Mouse (Mus musculus) myocyte (in vitro differentiated cells): ENCODE results near the gene Trpm5. TPM values are rescaled to one million over a fixed set of nuclear protein-coding genes. Genes with fewer than 3 reads are reported as not detected.

Source experiments
- H3K27me3 ChIP-seq: one replicate; pipeline ENCODE4 v1.6.1; 2011; ENCODE audit not compliant: control insufficient read depth, insufficient read depth, insufficient read length
- H3K36me3 ChIP-seq: one replicate; pipeline ENCODE4 v1.6.1; 2011; ENCODE audit not compliant: control insufficient read depth, insufficient read depth
- H3K4me2 ChIP-seq: one replicate; pipeline ENCODE4 v1.6.1; 2011; ENCODE audit warnings: low read depth, control low read depth
- H3K4me3 ChIP-seq: one replicate; pipeline ENCODE4 v1.5.1; 2011; ENCODE audit warnings: mild to moderate bottlenecking, control low read depth, moderate library complexity
- H3K79me2 ChIP-seq: one replicate; pipeline ENCODE4 v1.6.1; 2011; ENCODE audit not compliant: control insufficient read depth, insufficient read depth
- H3ac ChIP-seq: one replicate; pipeline ENCODE4 v1.6.1; 2011; ENCODE audit not compliant: control insufficient read depth, insufficient read length
- CEBPB ChIP-seq: IDR thresholded peaks from 2 replicates; pipeline ENCODE4 v1.6.1; 2011; ENCODE audit warnings: mild to moderate bottlenecking, moderate library complexity; ENCODE audit not compliant: poor library complexity, insufficient read depth, severe bottlenecking
- E2F4 ChIP-seq: IDR thresholded peaks from one replicate; pipeline ENCODE4 v1.6.1; 2011; ENCODE audit warnings: mild to moderate bottlenecking, control low read depth, moderate library complexity; ENCODE audit not compliant: insufficient read depth
- MAX ChIP-seq: IDR thresholded peaks from one replicate; pipeline ENCODE4 v1.6.1; 2011; ENCODE audit warnings: low read depth, mild to moderate bottlenecking, control low read depth
- MYOD1 ChIP-seq, 3 experiments: IDR thresholded peaks; one replicate each; pipeline ENCODE4 v1.6.1; 2011; ENCODE audit warnings: control low read depth in 2 of 3, low read depth in 2 of 3, mild to moderate bottlenecking in 2 of 3, moderate library complexity in 1 of 3; ENCODE audit not compliant: insufficient read length in 2 of 3, control insufficient read depth in 1 of 3
- MYOG ChIP-seq, 3 experiments: IDR thresholded peaks; one replicate each; pipeline ENCODE4 v1.6.1; 2011; ENCODE audit warnings: control low read depth in 2 of 3, low read depth in 2 of 3, mild to moderate bottlenecking in 2 of 3; ENCODE audit not compliant: insufficient read length in 2 of 3, control insufficient read depth in 1 of 3, insufficient read depth in 1 of 3
- POLR2A ChIP-seq: IDR thresholded peaks from one replicate; pipeline ENCODE4 v1.6.1; 2011; ENCODE audit warnings: low read depth, mild to moderate bottlenecking, control low read depth, moderate library complexity; ENCODE audit not compliant: insufficient read length
- POLR2AphosphoS2 ChIP-seq: IDR thresholded peaks from one replicate; pipeline ENCODE4 v1.6.1; 2011; ENCODE audit warnings: low read depth, control low read depth; ENCODE audit not compliant: insufficient read length
- REST ChIP-seq: IDR thresholded peaks from one replicate; pipeline ENCODE4 v1.6.1; 2011; ENCODE audit warnings: mild to moderate bottlenecking, control low read depth, moderate library complexity; ENCODE audit not compliant: insufficient read depth, insufficient read length
- SRF ChIP-seq: IDR thresholded peaks from one replicate; pipeline ENCODE4 v1.6.1; 2011; ENCODE audit warnings: low read depth; ENCODE audit not compliant: control insufficient read depth, insufficient read length
- TCF12 ChIP-seq: IDR thresholded peaks from one replicate; pipeline ENCODE4 v1.6.1; 2011; ENCODE audit warnings: mild to moderate bottlenecking, control low read depth; ENCODE audit not compliant: poor library complexity, insufficient read depth, severe bottlenecking
- TCF3 ChIP-seq: IDR thresholded peaks from one replicate; pipeline ENCODE4 v1.6.1; 2011; ENCODE audit warnings: low read depth, control low read depth; ENCODE audit not compliant: insufficient read length
- USF1 ChIP-seq: IDR thresholded peaks from one replicate; pipeline ENCODE4 v1.6.1; 2011; ENCODE audit warnings: low read depth, mild to moderate bottlenecking, control low read depth, moderate library complexity
- polyA plus RNA-seq: library from polyadenylated mRNA; unstranded; fragments of >200 nt; fragmentation: generic; extraction: Trizol; gene quantifications from one replicate; pipeline ENCODE4 v1.2.1, GENCODE M21; 2012; ENCODE audit warnings: missing spikeins

Gene Trpm5
- polyA plus RNA-seq, 1 experiment = 6.9 TPM

DNA sequence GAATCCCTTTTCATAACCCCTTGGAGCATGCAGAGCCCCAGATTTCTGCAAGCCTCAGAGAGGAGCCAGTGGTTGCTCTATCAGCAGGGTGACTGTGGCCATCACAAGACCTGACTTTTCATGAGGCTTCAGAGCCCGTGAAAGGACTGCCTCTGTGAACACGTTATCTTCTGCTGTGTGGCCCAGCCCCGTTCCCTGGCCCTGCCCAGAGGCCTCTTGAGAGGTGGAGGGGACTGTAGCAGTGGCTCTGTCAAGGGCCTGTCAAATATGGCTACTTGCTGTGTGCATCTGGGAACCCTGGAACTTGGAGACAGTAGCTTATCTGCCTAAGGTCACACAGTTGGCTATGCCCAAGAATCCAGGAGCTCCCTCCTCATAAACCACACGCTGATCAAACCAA is 17.3 kb upstream of the Trpm5 start:
- Histone ChIP-seq H3K79me2 (no peaks in the 10 kb centered on the region), H3K36me3 (no peaks in the 10 kb centered on the region), H3K4me2 (no peak overlapping the region), H3K27me3 (peaks cover 36% of the 10 kb centered on the region), H3ac (no peak overlapping the region), H3K4me3 (no peak overlapping the region)
- TF ChIP-seq E2F4 (no peak), CEBPB (no peak), REST (no peak), TCF3 (no peak), TCF12 (no peak), MAX (no peak), POLR2A (no peak), POLR2AphosphoS2 (no peak), MYOG (IDR thresholded peaks at IDR 0.05; ENCODE audit: control insufficient read depth in 1 of 3, insufficient read depth in 1 of 3, insufficient read length in 2 of 3, low read depth in 2 of 3) (no peak), SRF (no peak), MYOD1 (IDR thresholded peaks at IDR 0.05; ENCODE audit: control insufficient read depth in 1 of 3, insufficient read length in 2 of 3, low read depth in 2 of 3) (no peak), USF1 (no peak)

DNA sequence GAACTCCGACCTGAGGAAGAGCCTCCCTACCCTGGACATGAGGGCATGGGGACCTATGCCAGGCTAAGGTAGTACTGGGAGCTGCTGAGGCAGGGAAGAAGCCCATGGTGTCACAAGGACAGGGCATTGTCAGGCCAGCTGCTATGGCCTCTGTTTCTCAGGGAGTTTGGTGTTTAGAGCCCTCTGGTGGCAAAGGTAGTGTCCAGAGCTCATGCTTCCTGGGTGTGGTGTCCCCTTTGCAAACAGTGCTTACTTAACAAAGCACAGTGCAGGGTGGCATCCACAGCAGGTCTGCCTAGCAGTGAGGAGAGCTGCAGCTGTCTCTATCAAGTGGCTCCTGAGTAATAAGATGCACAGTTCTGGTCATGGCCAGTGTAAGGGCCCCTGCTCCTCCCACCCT is 16.4 kb upstream of the Trpm5 start:
- no peaks in the 10 kb centered on the region for H3K79me2 ChIP-seq
- H3K36me3 ChIP-seq = no peaks in the 10 kb centered on the region
- TF ChIP-seq MYOD1 (IDR thresholded peaks at IDR 0.05; ENCODE audit: control insufficient read depth in 1 of 3, insufficient read length in 2 of 3, low read depth in 2 of 3) (peak in 1 of 3 experiments; percentile 18), REST (no peak), MYOG (IDR thresholded peaks at IDR 0.05; ENCODE audit: control insufficient read depth in 1 of 3, insufficient read depth in 1 of 3, insufficient read length in 2 of 3, low read depth in 2 of 3) (no peak), MAX (no peak)
- H3K4me3 ChIP-seq = no peak overlapping the region
- H3K27me3 ChIP-seq = peaks cover 42% of the 10 kb centered on the region
- no peak overlapping the region for H3K4me2 ChIP-seq
- no peak overlapping the region for H3ac ChIP-seq

DNA sequence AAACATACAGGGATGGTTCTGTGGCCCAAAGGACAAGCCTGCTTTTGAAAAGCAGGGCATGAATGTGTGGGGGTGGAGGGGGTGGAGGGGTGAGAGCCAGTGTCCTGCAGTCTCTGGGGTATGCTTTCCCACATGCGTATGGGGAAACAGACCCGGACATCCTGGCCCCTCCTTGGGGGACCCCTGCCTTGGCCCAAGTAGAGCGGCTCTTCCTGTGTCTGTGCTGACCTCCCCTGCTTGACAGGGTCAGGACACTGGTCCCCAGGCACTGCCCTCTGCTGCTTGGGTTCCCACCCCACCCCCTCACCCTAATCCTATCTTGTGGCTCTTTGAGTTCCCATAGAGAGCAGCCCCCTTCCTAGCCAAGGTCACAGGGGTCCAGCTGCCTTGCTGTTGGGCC is 15.3 kb upstream of the Trpm5 start:
- Histone ChIP-seq H3K79me2 (no peaks in the 10 kb centered on the region), H3ac (no peak overlapping the region), H3K4me2 (no peak overlapping the region), H3K4me3 (no peak overlapping the region), H3K27me3 (peaks cover 53% of the 10 kb centered on the region), H3K36me3 (no peaks in the 10 kb centered on the region)
- no peak for TF ChIP-seq MYOD1 (IDR thresholded peaks at IDR 0.05; ENCODE audit: control insufficient read depth in 1 of 3, insufficient read length in 2 of 3, low read depth in 2 of 3)
- no peak for TF ChIP-seq POLR2AphosphoS2
- TF ChIP-seq MAX = no peak
- TF ChIP-seq POLR2A = no peak
- TF ChIP-seq TCF3 = no peak

- no peaks in the 10 kb centered on the region for H3K36me3 ChIP-seq
- H3K27me3 ChIP-seq = peaks cover 56% of the 10 kb centered on the region
- H3K79me2 ChIP-seq = no peaks in the 10 kb centered on the region
- H3K4me3 ChIP-seq = no peak overlapping the region
- H3ac ChIP-seq = no peak overlapping the region
- H3K4me2 ChIP-seq = no peak overlapping the region
- no peak for TF ChIP-seq POLR2AphosphoS2
- TF ChIP-seq REST = no peak
- no peak for TF ChIP-seq MYOD1 (IDR thresholded peaks at IDR 0.05; ENCODE audit: control insufficient read depth in 1 of 3, insufficient read length in 2 of 3, low read depth in 2 of 3)
- no peak for TF ChIP-seq USF1
- TF ChIP-seq MAX = no peak
- no peak for TF ChIP-seq SRF
- TF ChIP-seq MYOG (IDR thresholded peaks at IDR 0.05; ENCODE audit: control insufficient read depth in 1 of 3, insufficient read depth in 1 of 3, insufficient read length in 2 of 3, low read depth in 2 of 3) = no peak
- TF ChIP-seq TCF3 = no peak
- TF ChIP-seq POLR2A = no peak
- TF ChIP-seq CEBPB = no peak
- TF ChIP-seq E2F4 = no peak
- TF ChIP-seq TCF12 = no peak
Measured at GRCm38 (mm10) chr7:143108996-143109660, 14.7 kb upstream of the Trpm5 start.

DNA sequence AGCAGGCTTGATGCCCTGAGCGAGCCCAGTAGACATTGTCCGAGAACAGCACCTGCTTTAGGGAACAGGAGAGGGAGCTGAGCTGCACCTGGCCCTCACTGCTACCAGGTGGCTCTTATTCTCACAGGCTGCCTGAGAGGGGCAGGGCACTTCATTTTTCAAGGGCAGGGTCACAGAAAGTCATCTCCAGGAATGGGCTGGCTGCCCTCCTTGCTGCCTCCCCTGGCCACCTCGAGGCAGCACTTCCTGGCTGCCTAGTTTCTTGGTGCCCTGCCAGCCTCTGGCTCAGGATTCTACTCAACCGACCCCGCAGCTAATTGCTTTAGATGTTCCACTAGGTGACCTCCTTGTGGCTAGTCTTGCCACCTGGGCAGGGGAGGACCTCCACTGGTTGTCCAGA is 13.8 kb upstream of the Trpm5 start:
- H3K4me3 ChIP-seq = no peak overlapping the region

More for the DNA sequence above, 13.8 kb upstream of the Trpm5 start:
- no peak overlapping the region for H3ac ChIP-seq
- H3K36me3 ChIP-seq = no peaks in the 10 kb centered on the region
- H3K4me2 ChIP-seq = no peak overlapping the region
- no peaks in the 10 kb centered on the region for H3K79me2 ChIP-seq
- TF ChIP-seq POLR2AphosphoS2 (no peak), E2F4 (no peak), MYOG (IDR thresholded peaks at IDR 0.05; ENCODE audit: control insufficient read depth in 1 of 3, insufficient read depth in 1 of 3, insufficient read length in 2 of 3, low read depth in 2 of 3) (no peak), SRF (no peak), TCF12 (no peak)
- peaks cover 56% of the 10 kb centered on the region for H3K27me3 ChIP-seq
